Mouse (Mus musculus) kidney, adult 2 months (tissue): ENCODE results near the gene Slitrk1. TPM values are rescaled to one million over a fixed set of nuclear protein-coding genes. Genes with fewer than 3 reads are reported as not detected.

Experiments
- DNase-seq: peaks from one replicate; pipeline ENCODE4 v3.0.0; 2021
- H3K27ac ChIP-seq: fragments of 200-500 bp; 2 replicates; pipeline ENCODE4 v1.5.1; 2012; ENCODE audit warnings: low read depth, low read length, control low read depth, inconsistent platforms; ENCODE audit not compliant: insufficient read depth
- H3K27me3 ChIP-seq: fragments of 200-500 bp; replicated peaks from 2 replicates; pipeline ENCODE4 v1.6.1; 2012; ENCODE audit warnings: mild to moderate bottlenecking, moderate library complexity, low read length, inconsistent platforms; ENCODE audit not compliant: control insufficient read depth, insufficient read depth
- H3K36me3 ChIP-seq: fragments of 200-500 bp; 2 replicates; pipeline ENCODE4 v1.6.1; 2012; ENCODE audit warnings: mild to moderate bottlenecking, moderate library complexity, low read length, inconsistent platforms; ENCODE audit not compliant: control insufficient read depth, insufficient read depth
- H3K4me1 ChIP-seq: fragments of 200-500 bp; 2 replicates; pipeline ENCODE4 v1.6.1; 2011; ENCODE audit warnings: low read length; ENCODE audit not compliant: control insufficient read depth, insufficient read depth
- H3K4me3 ChIP-seq: fragments of 200-500 bp; 2 replicates; pipeline ENCODE4 v1.5.1; 2011; ENCODE audit warnings: mild to moderate bottlenecking, low read depth, low read length, control low read depth; ENCODE audit not compliant: insufficient read depth
- CTCF ChIP-seq: fragments of 200-500 bp; conservative IDR thresholded peaks from 2 replicates; pipeline ENCODE4 v1.5.1; 2011; ENCODE audit warnings: low read depth, mild to moderate bottlenecking, control low read depth, low read length, moderate library complexity, mixed read lengths; ENCODE audit not compliant: insufficient read depth, insufficient read length
- POLR2A ChIP-seq: fragments of 200-500 bp; IDR thresholded peaks from one replicate; pipeline ENCODE4 v1.6.1; 2011; ENCODE audit warnings: low read depth, low read length, control low read depth
- WGBS: fragments of 180-500 bp; shearing (Covaris S2); methylation state at CpG from one replicate; pipeline ENCODE4 v1.1.7; 2018; 5-methylcytosine and 5-hydroxymethylcytosine counted together
- polyA plus RNA-seq: library from polyadenylated mRNA; depleted of rRNA; stranded (reverse); fragments of >200 nt; gene quantifications from 2 replicates; pipeline ENCODE4 v1.2.3, GENCODE M21; 2012; rRNA removed

The Slitrk1 gene
- polyA plus RNA-seq = 0.67 and 0.77 TPM in 2 replicates

DNA sequence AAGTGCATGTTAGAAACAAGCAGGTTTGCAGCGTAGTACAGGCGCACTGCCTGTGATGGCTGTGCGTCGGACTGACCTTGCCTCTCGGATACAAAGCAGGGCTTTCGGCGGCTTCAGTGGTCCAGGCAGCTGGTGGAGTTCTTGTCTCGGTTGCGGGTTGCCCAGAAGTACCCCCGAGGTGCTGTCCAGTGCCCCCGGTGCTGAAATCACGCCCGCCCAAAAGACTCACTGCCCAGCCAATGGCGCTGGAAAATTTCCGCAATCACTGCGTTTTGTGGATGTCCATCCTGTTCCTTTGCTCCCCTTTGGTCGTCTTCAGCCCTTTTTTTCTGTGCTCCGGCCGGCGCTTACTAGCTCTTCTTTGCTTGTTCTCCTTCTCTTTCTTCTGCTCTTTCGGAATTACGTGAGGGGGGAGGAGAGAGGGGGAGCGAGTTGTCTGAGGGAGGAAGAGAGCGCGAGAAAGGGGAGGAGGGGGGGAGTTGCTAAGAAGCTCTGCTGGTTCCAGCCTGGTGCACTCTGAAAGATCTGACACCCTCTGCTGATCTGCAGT lies at the start of gene Slitrk1:
Gene Slitrk1 (minus strand): TSS at position 445 of the 550 bp plus-strand sequence.
- under 1% methylated on average over 24 of the region's 25 CpGs for WGBS
- no peaks in the 10 kb centered on the region for H3K27me3 ChIP-seq
- no peak within 1 kb of the TSS for H3K27ac ChIP-seq
- no peak for TF ChIP-seq CTCF
- TF ChIP-seq POLR2A = no peak
- H3K4me1 ChIP-seq = peaks cover 4% of the 10 kb centered on the region
- peak within 1 kb of the TSS; percentile 44 for H3K4me3 ChIP-seq
- H3K36me3 ChIP-seq = no peaks in the 10 kb centered on the region
- DNase-seq = peak; percentile 11

DNA sequence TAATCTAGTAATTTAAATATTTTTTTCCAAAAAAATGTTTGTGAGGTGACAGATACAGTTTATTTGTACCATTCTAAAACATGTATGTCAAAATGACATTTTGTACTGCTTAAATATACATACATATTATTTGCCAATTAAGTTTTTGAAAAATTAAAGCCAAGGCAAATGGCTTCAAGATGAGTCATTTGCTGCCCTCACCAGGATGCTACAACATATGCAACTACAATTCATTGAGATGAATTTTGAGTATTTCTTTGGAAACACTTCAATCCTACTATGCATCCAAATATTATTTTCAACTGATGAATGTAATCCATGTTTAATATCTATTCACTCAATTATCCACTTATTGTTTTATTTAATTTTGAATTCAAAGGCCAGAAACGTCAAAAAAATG lies 21.8 kb upstream of the Slitrk1 start:
- no peak overlapping the region for H3K27ac ChIP-seq
- TF ChIP-seq CTCF (no peak), POLR2A (no peak)
- H3K27me3 ChIP-seq = no peaks in the 10 kb centered on the region
- DNase-seq = no peak
- H3K36me3 ChIP-seq = no peaks in the 10 kb centered on the region
- H3K4me3 ChIP-seq = no peak overlapping the region
- H3K4me1 ChIP-seq = no peaks in the 10 kb centered on the region
- 57% methylated on average over 1 of the region's 1 CpGs for WGBS

- no peaks in the 10 kb centered on the region for H3K36me3 ChIP-seq
- no peak overlapping the region for H3K27ac ChIP-seq
- WGBS = 12% methylated on average over 16 of the region's 16 CpGs
- H3K27me3 ChIP-seq = no peaks in the 10 kb centered on the region
- DNase-seq = no peak
- H3K4me3 ChIP-seq = no peak overlapping the region
- H3K4me1 ChIP-seq = peaks cover 4% of the 10 kb centered on the region
- TF ChIP-seq CTCF (no peak), POLR2A (no peak)
Measured at GRCm38 (mm10) chr14:108914336-108914735, 378 bp upstream of the Slitrk1 start.

DNA sequence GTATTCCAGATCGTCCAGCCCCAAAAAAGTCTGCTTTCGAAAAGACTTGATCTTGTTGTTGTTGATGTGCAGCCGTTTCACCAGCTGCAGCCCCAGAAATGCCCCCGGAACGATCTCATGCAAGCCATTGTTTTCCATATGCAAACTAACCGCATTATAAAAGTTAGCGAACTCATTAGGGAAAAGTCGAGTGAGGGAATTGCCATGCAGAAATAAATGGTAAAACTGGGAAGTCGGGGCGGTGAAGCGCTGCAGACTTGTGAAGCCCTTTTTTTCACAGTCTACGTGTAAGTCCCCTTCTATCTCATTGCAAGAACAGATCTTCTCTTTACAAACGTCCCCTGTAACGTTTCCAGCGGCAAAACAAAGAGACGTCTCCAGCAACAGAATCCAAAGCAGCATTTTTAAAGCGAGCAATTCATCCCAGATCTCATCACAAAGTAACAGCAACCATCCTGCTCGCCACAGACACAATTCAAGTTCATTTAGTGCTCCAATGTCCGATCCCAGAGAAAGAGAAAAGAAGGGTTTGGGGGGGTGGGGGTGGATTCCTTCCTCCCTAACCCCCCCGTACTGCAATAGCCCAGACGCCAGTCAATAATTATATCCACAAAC lies 975 bp downstream of the Slitrk1 start:
- no peak overlapping the region for H3K27ac ChIP-seq
- no peak for DNase-seq
- H3K27me3 ChIP-seq = no peaks in the 10 kb centered on the region
- 2% methylated on average over 21 of the region's 21 CpGs for WGBS
- H3K36me3 ChIP-seq = no peaks in the 10 kb centered on the region
- peaks cover 4% of the 10 kb centered on the region for H3K4me1 ChIP-seq
- H3K4me3 ChIP-seq = peak overlapping the region; percentile 14; the same call in 1 of the 2 replicates
- TF ChIP-seq POLR2A = no peak
- TF ChIP-seq CTCF = no peak

GRCm38 (mm10) chr14:108912021-108912875 lies 1.7 kb downstream of the Slitrk1 start:
- TF ChIP-seq CTCF = no peak
- TF ChIP-seq POLR2A = no peak
- H3K27me3 ChIP-seq = no peaks in the 10 kb centered on the region
- H3K4me3 ChIP-seq = peak overlapping the region; percentile 2; the same call in 1 of the 2 replicates
- peaks cover 4% of the 10 kb centered on the region for H3K4me1 ChIP-seq
- no peak overlapping the region for H3K27ac ChIP-seq
- no peaks in the 10 kb centered on the region for H3K36me3 ChIP-seq
- 3% methylated on average over 24 of the region's 24 CpGs for WGBS
- DNase-seq = peak; percentile 32

DNA sequence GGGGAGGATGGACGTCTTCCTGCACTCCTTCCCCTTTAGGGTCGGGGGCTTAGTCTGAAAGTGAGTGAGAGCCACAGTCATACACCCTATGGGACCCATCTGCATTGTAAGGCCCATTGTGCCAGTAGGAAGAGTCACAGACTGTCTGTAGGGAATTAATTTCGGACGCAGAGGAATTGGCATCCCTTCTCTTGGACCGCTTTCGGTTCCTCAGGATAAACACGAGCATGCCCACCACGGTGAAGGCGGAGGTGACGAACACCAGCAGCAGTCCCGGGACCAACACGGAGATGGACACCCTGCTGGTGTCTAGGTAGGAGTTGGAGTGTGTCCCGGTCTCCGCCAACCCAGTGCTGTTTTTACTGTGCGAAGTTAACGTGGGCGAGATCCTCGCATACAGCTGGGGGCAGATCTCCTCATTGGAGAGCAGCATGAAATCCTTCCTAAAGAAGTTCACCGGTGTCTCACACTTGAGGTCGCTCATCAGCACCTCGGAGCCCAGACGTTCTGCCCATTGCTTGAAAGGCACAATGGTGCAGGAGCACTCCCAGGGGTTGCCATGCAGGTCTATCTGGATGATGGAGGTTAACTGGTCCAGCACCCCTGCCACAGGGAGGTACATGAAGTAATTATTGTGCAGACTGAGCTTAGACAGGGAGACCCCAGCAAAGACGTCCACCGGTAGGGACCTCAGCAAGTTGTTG lies 2.7 kb downstream of the Slitrk1 start:
- WGBS = 2% methylated on average over 24 of the region's 24 CpGs
- peaks cover 4% of the 10 kb centered on the region for H3K4me1 ChIP-seq
- DNase-seq = no peak
- TF ChIP-seq CTCF = no peak
- TF ChIP-seq POLR2A = no peak
- H3K36me3 ChIP-seq = no peaks in the 10 kb centered on the region
- H3K27ac ChIP-seq = no peak overlapping the region
- peak overlapping the region; percentile 45 for H3K4me3 ChIP-seq
- H3K27me3 ChIP-seq = no peaks in the 10 kb centered on the region
